Mouse (Mus musculus) bone marrow macrophage, adult 2 months (primary cell): ENCODE data around the gene Tmem95.

Experiments used
- CTCF ChIP-seq: IDR thresholded peaks from 2 replicates; pipeline ENCODE4 v1.5.1; 2012; ENCODE audit warnings: low read depth, mild to moderate bottlenecking, low read length, moderate library complexity
- POLR2A ChIP-seq: IDR thresholded peaks from 2 replicates; pipeline ENCODE4 v1.6.1; 2012; ENCODE audit warnings: mild to moderate bottlenecking, low read depth, low read length, borderline replicate concordance

DNA sequence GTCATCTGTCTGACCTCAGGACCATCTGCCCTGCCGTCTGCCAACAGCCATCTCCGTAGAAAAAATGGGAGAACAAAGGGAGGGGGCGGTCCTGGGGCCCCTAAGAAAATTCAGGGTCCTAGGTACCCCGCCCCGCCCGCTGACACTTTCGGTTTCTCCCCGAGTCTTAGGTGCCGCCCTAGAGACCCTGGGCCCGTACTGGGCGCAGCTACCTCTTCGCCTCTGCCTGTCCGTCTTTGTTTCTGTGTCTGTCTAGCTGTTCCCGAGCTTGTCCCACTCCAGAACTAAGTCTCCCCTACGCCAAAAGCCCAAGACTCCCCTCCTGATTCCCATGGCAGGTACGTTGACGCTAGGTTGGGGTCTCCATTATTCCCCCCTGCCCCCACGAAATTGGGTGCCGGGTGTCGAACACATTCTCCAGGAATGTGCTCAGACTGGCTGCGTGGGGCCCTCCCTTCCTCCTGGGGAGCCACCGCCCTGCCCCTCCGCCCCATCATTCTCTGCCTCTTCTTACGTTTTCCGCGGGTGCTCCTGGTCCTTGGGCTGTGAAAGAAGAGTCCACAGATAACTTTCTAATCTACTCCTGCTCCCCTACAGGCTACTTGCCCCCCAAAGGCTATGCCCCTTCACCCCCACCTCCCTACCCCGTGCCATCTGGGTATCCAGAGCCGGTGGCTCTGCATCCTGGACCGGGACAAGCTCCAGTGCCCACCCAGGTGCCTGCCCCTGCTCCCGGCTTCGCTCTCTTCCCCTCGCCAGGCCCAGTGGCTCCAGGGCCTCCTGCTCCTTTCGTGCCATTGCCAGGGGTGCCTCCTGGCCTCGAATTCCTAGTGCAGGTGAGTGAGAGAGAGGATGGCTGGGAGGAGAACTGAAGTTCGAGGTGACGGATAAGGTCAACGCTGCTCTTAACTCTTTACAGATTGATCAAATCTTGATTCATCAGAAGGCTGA, 30.8 kb downstream of the Tmem95 start:
- no peak for TF ChIP-seq POLR2A
- TF ChIP-seq CTCF, result no peak
